Mouse (Mus musculus) limb, embryonic 11.5 days (tissue): ENCODE measurements around the gene Il5. TPM values are rescaled to one million over a fixed set of nuclear protein-coding genes. Genes with fewer than 3 reads are reported as not detected.
"Not testable (repeated sequence)": the region's sequence is repeated elsewhere in the genome, so short reads cannot be mapped to it uniquely, and the experiment has no call there.

Source experiments
- ATAC-seq: fragments of 200-750 bp; cut with Nextera tagmentation; 2 replicates; pipeline ENCODE4 v1.8.0; 2017; ENCODE audit warnings: low read depth; ENCODE audit not compliant: insufficient number of reproducible peaks, low FRiP score, low TSS enrichment
- DNase-seq: peaks from one replicate; pipeline ENCODE4 v3.0.0-alpha.2; 2015; ENCODE audit warnings: low spot score
- H3K27ac ChIP-seq: fragments of 300-500 bp; sonication (generic); replicated peaks from 2 replicates; pipeline ENCODE4 v1.5.1; 2014; ENCODE audit warnings: low read depth, mild to moderate bottlenecking, low read length
- H3K27me3 ChIP-seq: fragments of 300-500 bp; sonication (generic); 2 replicates; pipeline ENCODE4 v1.6.1; 2014; ENCODE audit warnings: mild to moderate bottlenecking, low read length, mixed read lengths; ENCODE audit not compliant: control insufficient read depth, insufficient read depth
- H3K36me3 ChIP-seq: fragments of 300-500 bp; sonication (generic); 2 replicates; pipeline ENCODE4 v1.6.1; 2014; ENCODE audit warnings: mild to moderate bottlenecking, low read length, moderate library complexity, mixed read lengths; ENCODE audit not compliant: control insufficient read depth, insufficient read depth
- H3K4me1 ChIP-seq: fragments of 300-500 bp; sonication (generic); 2 replicates; pipeline ENCODE4 v1.6.1; 2014; ENCODE audit warnings: low read length, mixed read lengths; ENCODE audit not compliant: control insufficient read depth, insufficient read depth
- H3K4me2 ChIP-seq: fragments of 300-500 bp; sonication (generic); 2 replicates; pipeline ENCODE4 v1.6.1; 2014; ENCODE audit warnings: low read depth, mild to moderate bottlenecking, moderate library complexity; ENCODE audit not compliant: severe bottlenecking
- H3K4me3 ChIP-seq: fragments of 300-500 bp; sonication (generic); 2 replicates; pipeline ENCODE4 v1.5.1; 2014; ENCODE audit warnings: low read depth, low read length
- H3K9ac ChIP-seq: fragments of 300-500 bp; sonication (generic); 2 replicates; pipeline ENCODE4 v1.6.1; 2014; ENCODE audit warnings: mild to moderate bottlenecking, low read length
- H3K9me3 ChIP-seq: fragments of 300-500 bp; sonication (generic); 2 replicates; pipeline ENCODE4 v1.6.1; 2016; ENCODE audit warnings: low read length; ENCODE audit not compliant: control insufficient read depth
- WGBS: fragments of 180-500 bp; shearing (Covaris S2); extraction: QIAGEN DNeasy Blood & Tissue Kit; methylation state at CpG from one replicate; pipeline ENCODE4 v1.1.7; 2014; 5-methylcytosine and 5-hydroxymethylcytosine counted together
- polyA plus RNA-seq: library from polyadenylated mRNA; unstranded; fragments of >200 nt; fragmentation: Nextera tagmentation; extraction: Ambion mirVana; gene quantifications from 2 replicates; pipeline ENCODE4 v1.2.1, GENCODE M21; 2014

Il5 gene
- polyA plus RNA-seq, 1 experiment from 2014 or later: 0.09 TPM

DNA sequence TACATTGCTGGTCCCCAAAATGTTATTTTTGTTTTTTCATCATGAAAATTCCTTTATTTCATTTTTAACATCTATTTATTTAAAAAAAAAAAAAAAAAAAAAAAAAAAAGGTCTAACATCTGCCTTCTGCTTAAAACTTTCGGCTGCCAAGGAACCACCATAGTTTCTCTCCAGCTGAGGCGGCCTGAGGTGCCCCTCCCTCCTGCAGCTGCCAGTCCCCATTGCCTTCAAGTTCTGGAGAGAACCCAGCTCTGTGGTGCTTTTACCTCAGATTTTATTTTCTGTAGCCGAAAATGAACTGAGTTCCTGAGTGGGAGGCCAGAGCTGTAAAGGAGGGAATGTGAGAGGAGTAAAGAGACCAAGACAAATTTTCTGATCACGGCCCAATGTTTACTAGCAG, 28.7 kb downstream of the Il5 start:
- no peak overlapping the region for H3K27ac ChIP-seq
- no peaks in the 10 kb centered on the region for H3K36me3 ChIP-seq
- DNase-seq (no peak), ATAC-seq (no peak)
- 74% methylated on average over 4 of the region's 4 CpGs for WGBS
- H3K4me3 ChIP-seq: no peak overlapping the region
- H3K9ac ChIP-seq: no peak overlapping the region
- H3K4me2 ChIP-seq: no peak overlapping the region
- no peaks in the 10 kb centered on the region for H3K27me3 ChIP-seq
- H3K9me3 ChIP-seq: no peaks in the 10 kb centered on the region
- H3K4me1 ChIP-seq: no peaks in the 10 kb centered on the region

- Histone ChIP-seq H3K9me3 (no peaks in the 10 kb centered on the region), H3K27ac (no peak overlapping the region), H3K4me3 (no peak overlapping the region), H3K36me3 (no peaks in the 10 kb centered on the region), H3K27me3 (no peaks in the 10 kb centered on the region), H3K9ac (no peak overlapping the region), H3K4me1 (no peaks in the 10 kb centered on the region), H3K4me2 (no peak overlapping the region)
- 62% methylated on average over 5 of the region's 5 CpGs for WGBS
- no peak for ATAC-seq
- DNase-seq: no peak
Observed at GRCm38 (mm10) chr11:53749716-53750352, 29.2 kb downstream of the Il5 start.

GRCm38 (mm10) chr11:53755011-53755595, 34.5 kb downstream of the Il5 start:
- no peak overlapping the region for H3K9ac ChIP-seq
- H3K27ac ChIP-seq: no peak overlapping the region
- no peak overlapping the region for H3K4me3 ChIP-seq
- WGBS: 84% methylated on average over 12 of the region's 12 CpGs
- DNase-seq: no peak
- ATAC-seq: no peak
- no peaks in the 10 kb centered on the region for H3K27me3 ChIP-seq
- H3K9me3 ChIP-seq: no peaks in the 10 kb centered on the region
- no peak overlapping the region for H3K4me2 ChIP-seq
- no peaks in the 10 kb centered on the region for H3K36me3 ChIP-seq
- peaks cover 15% of the 10 kb centered on the region for H3K4me1 ChIP-seq

DNA sequence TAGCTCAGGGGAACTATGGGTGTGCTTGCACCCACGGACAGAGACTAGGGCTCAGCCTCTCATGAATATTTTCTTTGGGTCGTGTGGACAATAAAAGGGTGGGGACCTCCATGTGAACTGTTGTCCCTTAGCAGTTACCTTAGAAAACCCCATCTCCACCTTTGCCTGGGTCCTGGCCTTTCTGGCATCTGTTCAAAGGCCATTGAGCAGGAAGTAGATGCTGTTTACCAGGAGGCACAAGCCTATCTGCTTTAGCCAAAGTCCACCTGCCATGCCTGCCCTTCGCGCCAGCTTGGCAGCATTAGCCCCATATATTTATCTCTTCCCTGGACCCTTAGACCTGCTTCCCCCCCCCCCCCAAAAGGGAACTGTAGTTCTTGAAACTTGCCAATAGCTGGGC, 37.0 kb downstream of the Il5 start:
- ATAC-seq: no peak
- H3K9me3 ChIP-seq: no peaks in the 10 kb centered on the region
- H3K4me3 ChIP-seq: no peak overlapping the region
- no peak for DNase-seq
- 84% methylated on average over 4 of the region's 4 CpGs for WGBS
- no peak overlapping the region for H3K27ac ChIP-seq
- no peaks in the 10 kb centered on the region; the same call in 1 of the 2 replicates for H3K27me3 ChIP-seq
- no peak overlapping the region for H3K4me2 ChIP-seq
- H3K4me1 ChIP-seq: peaks cover 21% of the 10 kb centered on the region
- H3K9ac ChIP-seq: no peak overlapping the region
- H3K36me3 ChIP-seq: no peaks in the 10 kb centered on the region

DNA sequence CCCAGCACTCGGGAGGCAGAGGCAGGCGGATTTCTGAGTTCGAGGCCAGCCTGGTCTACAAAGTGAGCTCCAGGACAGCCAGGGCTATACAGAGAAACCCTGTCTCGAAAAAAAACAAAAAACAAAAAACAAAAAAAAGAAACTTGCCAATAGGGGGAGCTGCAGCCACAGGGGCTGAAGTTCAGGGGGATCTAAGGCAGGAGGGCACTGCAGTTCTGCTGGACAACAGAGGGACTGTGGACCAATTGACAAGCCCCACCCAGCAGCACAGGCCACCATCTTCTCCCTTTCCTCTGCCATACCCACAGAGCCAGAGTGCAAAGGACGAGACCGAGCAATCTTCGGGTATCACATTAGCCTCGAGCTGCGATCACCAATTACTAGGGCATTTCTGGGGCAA, 37.4 kb downstream of the Il5 start:
- H3K36me3 ChIP-seq, H3K4me2 ChIP-seq, H3K27me3 ChIP-seq, DNase-seq, H3K9ac ChIP-seq, ATAC-seq, H3K9me3 ChIP-seq, H3K4me3 ChIP-seq, H3K27ac ChIP-seq: not testable (repeated sequence)
- WGBS: 74% methylated on average over 9 of the region's 9 CpGs
- H3K4me1 ChIP-seq: peaks cover 21% of the 10 kb centered on the region

DNA sequence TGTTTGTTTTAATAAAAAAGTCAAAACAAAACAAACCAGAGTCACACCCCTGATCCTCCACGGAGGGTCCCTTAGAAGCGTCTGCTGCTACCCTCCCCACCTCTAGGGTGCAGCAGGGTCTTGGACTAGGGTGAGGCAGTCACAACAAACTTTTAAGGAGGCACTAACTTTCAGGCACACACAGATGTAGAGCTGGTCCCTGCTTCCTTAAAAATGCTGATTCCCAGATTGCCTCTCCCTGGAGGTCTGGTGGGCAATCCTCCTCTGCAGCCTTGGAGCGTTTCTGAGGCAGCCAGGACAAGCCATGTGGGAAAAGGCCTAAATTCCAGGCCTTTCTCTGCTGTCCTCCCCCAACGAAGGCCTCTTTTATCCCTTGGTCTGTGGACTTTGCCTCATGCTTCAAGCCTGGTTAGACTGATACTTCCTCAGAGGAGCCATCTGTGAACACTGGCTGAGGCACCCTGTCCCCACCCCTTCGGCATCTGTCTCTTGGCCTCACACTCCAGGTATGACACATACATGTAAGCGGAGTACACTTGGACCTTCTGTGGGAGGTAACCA, 38.3 kb downstream of the Il5 start:
- Histone ChIP-seq H3K27me3 (no peaks in the 10 kb centered on the region; the same call in 1 of the 2 replicates), H3K9me3 (no peaks in the 10 kb centered on the region), H3K36me3 (no peaks in the 10 kb centered on the region), H3K9ac (no peak overlapping the region), H3K27ac (no peak overlapping the region), H3K4me2 (no peak overlapping the region), H3K4me3 (no peak overlapping the region), H3K4me1 (peaks cover 28% of the 10 kb centered on the region)
- WGBS: 40% methylated on average over 6 of the region's 6 CpGs
- ATAC-seq (no peak), DNase-seq (no peak)

DNA sequence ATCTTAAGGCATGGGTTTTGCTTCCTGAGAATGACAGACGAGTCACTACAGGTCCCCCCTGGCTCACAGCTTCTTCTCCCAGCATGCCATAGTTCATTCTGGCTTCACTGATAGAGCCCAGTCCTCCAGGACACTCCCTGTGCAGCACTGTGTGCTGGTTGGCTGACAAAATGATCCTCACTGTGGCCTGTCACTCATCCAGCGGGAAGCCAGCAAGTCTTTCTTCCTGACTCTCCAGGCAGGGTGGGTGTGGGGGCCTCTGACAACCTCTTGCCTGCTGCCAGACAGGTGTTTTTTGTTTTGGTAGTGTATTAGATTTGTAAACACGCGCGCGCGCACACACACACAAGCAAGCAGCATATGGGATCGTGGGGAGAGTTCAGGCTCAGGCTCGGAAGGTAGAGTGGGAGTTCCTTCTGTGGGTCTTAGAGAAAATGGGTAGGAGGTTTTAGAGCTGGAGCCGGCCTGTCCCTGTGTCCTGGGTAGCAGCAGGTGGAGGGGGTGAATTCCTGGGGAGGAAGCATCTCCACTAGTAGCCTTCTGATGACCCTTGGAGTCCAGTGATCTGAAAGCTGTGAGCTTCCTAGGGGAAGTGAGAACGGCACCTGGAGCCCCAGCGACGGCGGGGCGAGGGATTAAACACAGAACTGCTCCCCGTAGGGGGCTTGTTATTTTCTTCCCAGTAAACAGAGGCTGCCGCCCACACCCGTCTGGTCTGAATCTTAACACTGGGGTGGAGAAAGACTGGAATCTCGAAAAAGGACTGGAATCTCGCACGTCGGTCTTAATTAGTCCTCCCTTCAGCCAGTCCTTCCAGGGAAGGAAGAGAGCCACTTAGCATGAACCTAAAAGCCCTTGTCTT, 39.2 kb downstream of the Il5 start:
- Histone ChIP-seq H3K4me3 (no peak overlapping the region), H3K36me3 (no peaks in the 10 kb centered on the region), H3K9me3 (no peaks in the 10 kb centered on the region), H3K9ac (no peak overlapping the region), H3K4me1 (peaks cover 30% of the 10 kb centered on the region), H3K4me2 (0 out of 2 replicates have a peak overlapping the region, but pooled peaks have one; percentile 12), H3K27ac (no peak overlapping the region), H3K27me3 (no peaks in the 10 kb centered on the region; the same call in 1 of the 2 replicates)
- peak; percentile 42 for DNase-seq
- ATAC-seq: no peak
- WGBS: 6% methylated on average over 22 of the region's 22 CpGs

DNA sequence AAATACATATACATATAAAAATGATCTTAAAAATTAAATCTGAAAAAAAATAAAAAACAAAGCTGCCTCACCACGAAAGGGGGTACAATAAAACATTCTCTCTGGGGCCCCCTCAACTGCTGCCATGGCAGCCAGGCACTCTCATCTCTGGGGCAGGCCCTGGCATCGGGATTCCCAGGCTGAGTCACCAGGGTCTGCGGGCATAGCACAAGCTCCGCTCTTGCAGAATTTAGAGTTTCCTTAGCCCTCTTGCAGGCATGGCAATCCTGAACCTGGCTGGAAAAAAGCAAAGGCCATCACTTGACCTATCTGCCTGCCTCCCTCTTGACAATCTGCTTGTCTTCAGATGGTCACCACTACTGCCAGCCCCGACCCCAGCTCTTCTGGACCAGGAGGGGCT, 40.7 kb downstream of the Il5 start:
- no peaks in the 10 kb centered on the region; the same call in 1 of the 2 replicates for H3K27me3 ChIP-seq
- no peak for DNase-seq
- 72% methylated on average over 5 of the region's 5 CpGs for WGBS
- no peak overlapping the region for H3K4me2 ChIP-seq
- H3K9ac ChIP-seq: no peak overlapping the region
- no peak overlapping the region for H3K27ac ChIP-seq
- H3K9me3 ChIP-seq: no peaks in the 10 kb centered on the region
- no peaks in the 10 kb centered on the region for H3K36me3 ChIP-seq
- H3K4me1 ChIP-seq: peaks cover 30% of the 10 kb centered on the region
- H3K4me3 ChIP-seq: no peak overlapping the region
- ATAC-seq: no peak
